Mouse (Mus musculus) left cerebral cortex, postnatal 14 days (tissue): Measurements from ENCODE around the gene Rab11b. TPM values are rescaled to one million over a fixed set of nuclear protein-coding genes. Genes with fewer than 3 reads are reported as not detected.

Experiments used
- DNase-seq, 2 experiments: peaks; one replicate each; pipeline ENCODE4 v3.0.0; 2021 to 2022; ENCODE audit warnings: low spot score in 2 of 2, mixed read lengths in 1 of 2
- intact Hi-C: fragments of 180-260 bp; cut with DNase I; formaldehyde crosslinking; loops from one replicate; pipeline ENCODE4 v1.15.1; 2025
- long read RNA-seq, 2 experiments: library from polyadenylated mRNA; stranded (forward); transcript quantifications; one replicate each; pipeline ENCODE4 v2.0.0; 2021
- total RNA-seq, 2 experiments: library from RNA; stranded (reverse); gene quantifications; 2 replicates each; pipeline ENCODE4 v1.2.3; 2021

Rab11b gene
- 100 to 1,000 TPM; 302 to 341 TPM for total RNA-seq
- long read RNA-seq, experiment 1, full-length matches to known transcripts = 496 of 522 reads
- long read RNA-seq, experiment 1, partial matches to known transcripts = 11 of 522 reads
- long read RNA-seq, experiment 1, other reads (novel, unspliced or antisense) = 15 of 522 reads
- long read RNA-seq, experiment 2, full-length matches to known transcripts = 361 of 382 reads
- long read RNA-seq, experiment 2, partial matches to known transcripts = 7 of 382 reads
- long read RNA-seq, experiment 2, other reads (novel, unspliced or antisense) = 14 of 382 reads

GRCm38 (mm10) chr17:33760255-33761165 is at the start of gene Rab11b:
TSS of gene Rab11b (minus strand) at chr17:33760530.
- peak; percentile 100 for DNase-seq
- intact Hi-C loops = loop anchor here (5.0 kb wide), 1 partner anchor 52 kb away; the partner anchor contains the start of gene Kank3

- no peak for DNase-seq
- intact Hi-C loops = no loop called here
Measured at GRCm38 (mm10) chr17:33808192-33808591, 47.9 kb upstream of the Rab11b start.

- DNase-seq = no peak
- intact Hi-C loops = no loop called here
Measured at GRCm38 (mm10) chr17:33807181-33807888, 47.0 kb upstream of the Rab11b start.

- intact Hi-C loops = loop anchor here (5.0 kb wide), 1 partner anchor 77 kb away; no protein-coding TSS in a partner anchor
- no peak for DNase-seq
Measured at GRCm38 (mm10) chr17:33804745-33805144, 44.4 kb upstream of the Rab11b start.

- intact Hi-C loops = loop anchor here (5.0 kb wide), 1 partner anchor 77 kb away; no protein-coding TSS in a partner anchor
Measured at GRCm38 (mm10) chr17:33804205-33804604, 43.9 kb upstream of the Rab11b start.

GRCm38 (mm10) chr17:33802221-33802620 is 41.9 kb upstream of the Rab11b start:
- DNase-seq = no peak
- intact Hi-C loops = loop anchor here (5.0 kb wide), 1 partner anchor 75 kb away; no protein-coding TSS in a partner anchor

More at GRCm38 (mm10) chr17:33804205-33804604, 43.9 kb upstream of the Rab11b start:
- no peak for DNase-seq

- no peak for DNase-seq
- intact Hi-C loops = loop anchor here (5.0 kb wide), 1 partner anchor 362 kb away; no protein-coding TSS in a partner anchor
Measured at GRCm38 (mm10) chr17:33799277-33799676, 38.9 kb upstream of the Rab11b start.

- intact Hi-C loops = loop anchor here (5.0 kb wide), 1 partner anchor 361 kb away; no protein-coding TSS in a partner anchor
- DNase-seq = no peak
Measured at GRCm38 (mm10) chr17:33798306-33798705, 38.0 kb upstream of the Rab11b start.

- intact Hi-C loops = no loop called here
Measured at GRCm38 (mm10) chr17:33788732-33789131, 28.4 kb upstream of the Rab11b start.

GRCm38 (mm10) chr17:33786375-33786774 is 26.0 kb upstream of the Rab11b start:
- no peak for DNase-seq
- intact Hi-C loops = no loop called here

More at GRCm38 (mm10) chr17:33788732-33789131, 28.4 kb upstream of the Rab11b start:
- no peak for DNase-seq

- DNase-seq = no peak
Measured at GRCm38 (mm10) chr17:33784939-33785338, 24.6 kb upstream of the Rab11b start.

GRCm38 (mm10) chr17:33783408-33783807 is 23.1 kb upstream of the Rab11b start:
- intact Hi-C loops = no loop called here
- peak; percentile 31 to 33 for DNase-seq

More at GRCm38 (mm10) chr17:33784939-33785338, 24.6 kb upstream of the Rab11b start:
- intact Hi-C loops = no loop called here

- no peak for DNase-seq
- intact Hi-C loops = no loop called here
Measured at GRCm38 (mm10) chr17:33782067-33782466, 21.7 kb upstream of the Rab11b start.

GRCm38 (mm10) chr17:33781124-33781977 is 21.0 kb upstream of the Rab11b start, which contains the start of gene Angptl4:
TSS of gene Angptl4 (minus strand) at chr17:33781830.
- intact Hi-C loops = no loop called here
- peak; percentile 49 for DNase-seq

- intact Hi-C loops = no loop called here
Measured at GRCm38 (mm10) chr17:33780431-33780830, 20.1 kb upstream of the Rab11b start.

GRCm38 (mm10) chr17:33779967-33780295 is 19.6 kb upstream of the Rab11b start:
- no peak for DNase-seq
- intact Hi-C loops = no loop called here

More at GRCm38 (mm10) chr17:33780431-33780830, 20.1 kb upstream of the Rab11b start:
- DNase-seq = no peak

GRCm38 (mm10) chr17:33779271-33779966 is 19.1 kb upstream of the Rab11b start:
- DNase-seq = peak; percentile 84 to 89
- intact Hi-C loops = no loop called here

GRCm38 (mm10) chr17:33775287-33775686 is 15.0 kb upstream of the Rab11b start:
- intact Hi-C loops = no loop called here
- no peak for DNase-seq
